Mouse (Mus musculus) cerebellum, adult 18-20 months (tissue): ENCODE results near the gene Gm39115.
"Not testable (repeated sequence)": the region's sequence is repeated elsewhere in the genome, so short reads cannot be mapped to it uniquely, and the experiment has no call there.

Experiments
- DNase-seq, 2 experiments: peaks; one replicate each; pipeline ENCODE4 v3.0.0; 2021

Gene Gm39115

DNA sequence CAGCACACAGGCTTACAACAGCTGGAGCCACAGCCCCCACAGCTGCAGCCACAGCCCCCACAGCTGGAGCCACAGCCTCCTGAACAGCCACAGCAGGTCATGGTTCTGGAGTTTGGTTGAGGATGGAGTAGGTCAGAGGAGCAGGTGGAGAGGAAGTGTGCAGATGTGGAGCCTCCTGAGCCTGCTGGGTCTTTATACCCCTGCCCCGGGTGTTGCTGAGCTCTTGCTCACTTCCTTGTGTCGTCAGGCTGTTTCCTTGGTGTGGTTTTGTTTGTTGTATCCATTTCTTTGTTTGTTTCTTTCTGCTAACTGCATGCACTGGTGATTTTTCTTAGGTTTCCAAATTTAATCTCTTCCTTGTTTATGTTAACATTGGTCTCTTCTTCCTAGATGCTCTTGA lies at the start of gene Gm39115:
Gene Gm39115, minus strand, starts transcription at position 101 of the 400 bp plus-strand sequence.
- not testable (repeated sequence) for DNase-seq

DNA sequence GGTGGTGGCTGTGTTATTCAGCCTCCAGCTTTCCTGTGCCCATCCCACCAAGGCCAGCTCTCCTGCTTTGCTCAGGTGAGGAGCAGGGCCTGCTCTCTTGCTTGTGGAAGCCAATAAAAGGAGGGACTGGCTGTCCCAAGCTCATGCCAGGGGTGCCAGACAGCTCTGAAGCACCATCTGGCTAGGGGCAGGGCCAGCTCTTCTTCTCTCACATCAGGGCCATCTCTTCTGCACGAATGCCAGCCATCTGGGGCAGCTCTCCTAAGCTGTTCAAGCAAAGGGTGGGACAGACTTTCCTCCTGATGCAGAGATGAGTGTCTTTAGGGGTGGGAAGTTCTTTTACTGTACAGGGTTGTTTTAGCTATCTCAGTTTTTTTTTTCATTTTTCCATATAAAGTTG lies 45.2 kb upstream of the Gm39115 start:
- no peak for DNase-seq

DNA sequence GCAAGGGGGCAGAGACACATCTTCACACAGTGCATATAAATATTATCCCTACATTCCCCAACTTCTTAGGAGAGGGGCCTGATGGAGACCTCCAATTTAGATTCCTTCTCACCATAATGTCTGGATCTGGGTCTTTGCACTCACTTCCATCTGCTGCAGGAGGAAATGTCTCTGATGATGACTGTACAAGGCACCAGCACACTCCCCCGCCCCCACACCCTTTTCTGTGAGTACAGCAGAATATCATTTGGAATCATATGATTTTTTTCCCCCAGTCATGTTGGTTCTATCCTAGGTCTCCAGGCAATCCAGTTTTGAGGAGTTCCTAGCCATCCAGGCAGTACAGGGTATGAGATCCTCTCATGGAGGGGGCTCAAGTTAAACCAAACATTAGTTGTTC lies 42.9 kb upstream of the Gm39115 start:
- no peak for DNase-seq

DNA sequence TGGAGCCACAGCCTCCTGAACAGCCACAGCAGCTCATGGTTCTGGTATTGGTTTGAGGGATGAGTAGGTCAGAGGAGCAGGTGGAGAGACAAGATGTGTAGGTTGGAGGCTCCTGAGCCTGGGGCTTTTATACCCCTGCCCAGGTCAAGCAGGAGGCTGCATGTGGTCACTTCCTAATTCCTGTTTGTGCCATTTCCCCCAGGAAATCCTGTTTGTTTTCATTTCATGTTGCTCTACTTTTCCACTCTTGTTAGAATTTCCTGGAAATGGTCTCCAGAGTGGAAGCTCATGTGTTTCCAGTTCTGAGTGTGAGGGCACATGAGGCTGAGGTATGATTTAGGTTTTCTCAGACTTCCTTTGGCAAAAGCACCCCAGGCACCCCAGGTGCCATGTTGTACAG lies 40.1 kb upstream of the Gm39115 start, which contains the start of gene Krtap5-2:
Gene Krtap5-2, minus strand, starts transcription at position 101 of the 400 bp plus-strand sequence.
- DNase-seq: not testable (repeated sequence)

DNA sequence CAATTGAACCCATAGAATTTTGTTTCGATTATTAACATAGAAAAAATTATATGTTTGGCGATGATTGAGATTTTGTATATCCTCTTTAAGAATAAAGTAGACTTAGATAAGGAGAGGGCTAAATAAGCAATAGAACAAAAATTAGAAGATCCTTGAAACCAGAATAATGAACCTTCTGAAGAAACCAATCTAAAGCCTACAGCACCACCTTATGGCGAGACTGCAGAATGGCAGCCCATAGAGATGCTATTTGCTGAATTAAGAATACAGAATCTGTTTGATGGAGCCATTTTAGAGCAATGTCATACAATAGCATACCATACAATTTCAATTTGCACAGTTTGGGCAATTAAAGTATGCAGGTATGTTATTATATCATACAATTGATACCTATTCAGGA lies 34.0 kb upstream of the Gm39115 start:
- no peak for DNase-seq

DNA sequence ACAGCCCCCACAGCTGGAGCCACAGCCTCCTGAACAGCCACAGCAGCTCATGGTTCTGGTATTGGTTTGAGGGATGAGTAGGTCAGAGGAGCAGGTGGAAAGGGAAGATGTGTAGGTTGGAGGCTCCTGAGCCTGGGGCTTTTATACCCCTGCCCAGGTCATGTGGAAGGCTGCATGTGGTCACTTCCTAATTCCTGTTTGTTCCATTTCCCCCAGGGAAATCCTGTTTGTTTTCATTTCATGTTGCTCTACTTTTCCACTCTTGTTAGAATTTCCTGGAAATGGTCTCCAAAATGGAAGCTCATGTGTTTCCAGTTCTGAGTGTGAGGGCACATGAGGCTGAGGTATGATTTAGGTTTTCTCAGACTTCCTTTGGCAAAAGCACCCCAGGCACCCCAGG lies 29.8 kb upstream of the Gm39115 start, which contains the start of gene Gm4553:
Gene Gm4553, minus strand, starts transcription at position 101 of the 400 bp plus-strand sequence.
- not testable (repeated sequence) for DNase-seq

DNA sequence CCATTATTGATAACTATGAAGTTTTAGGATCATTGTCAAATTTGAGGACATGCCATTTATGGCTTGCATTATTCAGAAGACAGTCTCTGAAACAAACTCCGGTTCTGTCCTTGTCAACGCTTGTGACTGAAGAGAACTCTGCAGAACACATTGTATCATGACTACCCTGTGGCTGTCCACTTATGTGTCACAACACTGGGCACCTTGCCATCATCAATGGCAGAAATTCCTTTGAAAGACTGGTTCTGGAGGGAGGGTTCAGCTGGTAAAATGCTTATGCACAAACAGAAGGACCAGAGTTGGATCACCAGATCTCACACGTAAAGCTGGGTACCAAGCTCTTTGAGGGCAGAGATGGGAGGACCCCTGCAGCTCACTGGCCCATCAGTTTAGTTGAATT lies 23.5 kb upstream of the Gm39115 start:
- no peak for DNase-seq

DNA sequence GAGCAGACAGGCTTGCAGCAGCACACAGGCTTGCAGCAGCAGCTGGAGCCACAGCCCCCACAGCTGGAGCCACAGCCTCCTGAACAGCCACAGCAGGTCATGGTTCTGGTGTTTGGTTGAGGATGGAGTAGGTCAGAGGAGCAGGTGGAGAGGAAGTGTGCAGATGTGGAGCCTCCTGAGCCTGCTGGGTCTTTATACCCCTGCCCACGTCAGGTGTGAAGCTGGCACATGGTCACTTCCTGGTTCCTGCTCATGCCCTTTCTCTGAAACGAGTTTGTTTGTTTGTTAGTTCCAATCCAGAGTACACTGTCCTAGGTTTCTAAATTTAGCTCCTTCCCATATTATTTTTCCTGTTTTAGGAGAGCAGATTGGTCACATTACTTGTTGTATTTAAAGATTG lies 21.2 kb upstream of the Gm39115 start, which contains the start of gene Gm29735:
Gene Gm29735, minus strand, starts transcription at position 101 of the 400 bp plus-strand sequence.
- DNase-seq: not testable (repeated sequence)

DNA sequence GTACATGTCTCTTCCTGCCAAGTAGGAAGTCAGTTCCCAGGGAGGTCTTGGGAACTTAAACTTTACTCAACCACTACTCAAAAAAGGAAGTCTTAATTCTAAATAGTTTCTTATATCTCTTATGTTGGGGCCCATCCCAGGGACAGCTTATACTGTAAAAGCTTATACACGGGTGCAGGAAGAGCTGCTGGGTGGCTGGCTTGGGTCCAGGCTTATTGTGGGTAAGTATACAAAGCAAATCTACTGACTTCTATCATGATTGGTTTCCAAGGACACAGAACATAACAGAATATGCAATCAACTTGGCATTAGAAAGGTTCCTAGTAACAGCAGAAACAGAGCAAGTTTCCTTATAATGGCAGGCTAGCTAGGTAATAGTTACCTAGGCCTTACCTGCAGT lies 19.5 kb upstream of the Gm39115 start:
- DNase-seq: no peak

DNA sequence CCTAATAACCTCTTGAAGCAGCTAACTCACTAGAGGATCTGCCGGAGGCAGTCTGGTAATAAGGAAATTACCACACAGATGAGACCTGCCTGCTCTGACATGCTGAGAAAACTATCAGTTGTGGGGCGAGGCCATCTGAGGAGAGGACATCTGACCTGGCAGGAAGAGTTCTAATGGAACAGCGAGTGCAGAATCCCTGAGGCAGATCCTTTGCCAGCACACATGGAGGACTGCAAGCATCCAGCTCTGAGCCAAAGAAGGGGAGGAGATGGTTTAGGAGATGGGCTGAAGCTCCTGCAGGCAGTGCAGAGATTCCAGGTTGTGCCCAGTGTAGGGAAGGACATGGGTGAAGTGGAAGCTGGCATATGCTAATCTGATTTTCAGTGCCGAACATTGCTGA lies 16.4 kb upstream of the Gm39115 start:
- DNase-seq: no peak

DNA sequence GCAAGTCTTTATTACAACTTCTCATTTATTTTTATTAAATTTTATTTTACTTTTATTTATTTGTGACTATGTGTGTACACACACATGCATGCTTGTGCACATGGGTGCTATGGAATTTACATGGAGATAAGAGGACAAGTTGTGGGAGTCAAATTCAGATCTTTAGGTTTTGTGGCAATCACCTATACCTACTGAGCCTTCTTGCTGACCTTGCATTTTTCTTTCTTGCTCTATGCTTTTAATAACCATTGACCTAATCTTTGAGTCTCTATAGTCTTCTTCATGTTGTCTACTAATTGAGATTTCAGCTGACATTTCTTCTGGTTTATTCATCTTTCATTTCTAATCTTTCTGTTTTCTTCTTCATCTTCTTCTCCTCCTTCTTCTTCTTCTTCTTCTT lies 12.8 kb upstream of the Gm39115 start:
- no peak for DNase-seq

DNA sequence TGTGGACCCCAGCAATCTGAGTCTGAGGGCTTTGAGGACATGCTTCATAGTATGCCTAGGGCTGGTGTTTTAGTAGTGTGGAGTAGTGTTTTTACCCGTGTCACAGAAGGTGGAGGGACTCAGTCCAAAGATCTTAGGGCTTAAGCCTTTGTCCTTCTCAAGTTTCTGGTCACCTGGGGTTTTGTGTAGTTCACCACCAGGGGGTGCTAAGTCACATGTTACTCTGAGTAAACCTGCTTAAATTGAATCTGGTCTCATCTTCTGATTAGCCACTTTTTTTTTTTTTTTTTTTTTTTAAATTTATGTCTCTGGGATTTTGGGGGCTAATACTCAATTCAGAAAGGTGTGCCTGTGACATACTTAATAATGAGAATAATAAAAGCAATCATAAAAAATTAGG lies 10.2 kb upstream of the Gm39115 start:
- peak; percentile 39 to 42 for DNase-seq

DNA sequence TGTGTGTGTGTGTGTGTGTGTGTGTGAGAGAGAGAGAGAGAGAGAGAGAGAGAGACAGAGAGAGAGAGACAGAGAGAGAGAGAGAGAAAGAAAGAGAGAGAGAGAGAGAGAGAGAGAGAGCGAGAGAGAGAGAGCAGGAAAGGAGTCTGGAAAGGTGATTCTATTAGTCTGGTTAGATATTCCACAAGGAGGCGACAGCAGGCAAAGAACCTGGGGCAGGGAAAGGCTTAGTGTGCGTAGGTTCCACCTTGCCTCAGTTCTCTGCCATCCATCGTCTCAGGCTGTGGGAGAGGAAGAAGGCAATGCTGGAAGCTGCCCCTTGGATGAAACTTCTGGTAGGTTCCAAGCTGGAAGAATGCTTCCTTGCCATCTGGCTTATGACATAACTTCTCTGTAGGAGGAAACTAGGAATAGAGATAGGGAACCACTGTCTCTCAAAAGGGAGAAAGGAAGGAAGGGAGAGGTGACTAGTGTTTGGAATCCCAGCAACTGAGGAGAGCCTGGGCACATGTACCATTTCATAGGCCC lies 9.6 kb upstream of the Gm39115 start:
- DNase-seq: no peak

DNA sequence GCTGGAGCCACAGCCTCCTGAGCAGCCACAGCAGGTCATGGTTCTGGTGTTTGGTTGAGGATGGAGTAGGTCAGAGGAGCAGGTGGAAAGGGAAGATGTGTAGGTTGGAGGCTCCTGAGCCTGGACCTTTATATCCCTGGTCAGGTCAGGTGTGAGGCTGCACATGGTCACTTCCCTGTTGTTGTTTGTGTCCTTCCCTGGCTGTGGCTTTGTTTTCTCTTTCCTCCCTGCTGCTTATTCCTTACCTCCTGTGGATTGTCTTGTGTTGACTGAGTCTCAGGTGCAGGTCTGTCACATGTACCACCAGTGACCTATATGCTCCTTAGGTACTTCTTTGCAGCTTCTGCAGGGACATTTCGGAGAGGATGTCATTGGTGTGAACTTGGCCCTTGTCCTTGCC lies 8.7 kb upstream of the Gm39115 start, which contains the start of gene Gm45337:
Gene Gm45337, minus strand, starts transcription at position 101 of the 400 bp plus-strand sequence.
- DNase-seq: no peak

DNA sequence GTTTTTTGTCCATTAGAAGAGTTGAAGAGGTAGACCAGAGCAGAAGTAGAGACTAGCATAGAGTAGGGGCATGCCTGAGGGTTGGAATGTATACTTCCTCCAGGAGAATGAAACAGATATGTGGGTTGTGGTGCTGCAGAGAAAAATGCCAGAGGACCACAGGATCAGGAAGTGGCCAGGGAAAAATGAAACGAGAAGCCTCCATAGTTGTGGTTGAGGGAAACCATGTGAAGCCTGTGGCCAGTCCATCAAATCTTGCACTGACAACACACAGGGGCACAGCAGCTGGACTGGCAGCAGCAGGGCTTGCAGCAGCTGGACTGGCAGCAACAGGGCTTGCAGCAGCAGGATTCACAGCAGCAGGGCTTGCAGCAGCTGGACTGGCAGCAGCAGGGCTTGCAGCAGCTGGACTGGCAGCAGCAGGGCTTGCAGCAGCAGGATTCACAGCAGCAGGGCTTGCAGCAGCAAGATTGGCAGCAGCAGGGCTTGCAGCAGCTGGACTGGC lies 7.7 kb upstream of the Gm39115 start:
- not testable (repeated sequence) for DNase-seq

DNA sequence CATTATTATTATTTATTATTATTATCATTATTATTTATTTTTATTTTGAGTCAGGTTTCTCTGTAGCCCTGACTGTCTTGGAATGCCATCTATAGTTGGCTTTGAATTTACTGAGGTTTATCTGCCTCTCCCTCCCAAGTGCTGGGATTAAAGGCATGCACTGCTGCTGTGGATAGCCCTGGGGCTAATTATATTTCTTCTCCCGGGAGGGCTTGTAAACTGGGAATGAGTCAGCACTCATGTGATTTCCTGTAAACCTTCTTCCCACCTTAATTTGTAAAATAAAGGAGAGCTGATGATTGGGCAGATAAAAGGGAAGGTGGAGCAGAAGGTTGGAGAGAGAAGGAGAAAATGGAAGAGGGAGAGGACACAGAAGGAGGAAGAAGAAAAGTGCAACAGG lies 4.9 kb upstream of the Gm39115 start:
- no peak for DNase-seq

DNA sequence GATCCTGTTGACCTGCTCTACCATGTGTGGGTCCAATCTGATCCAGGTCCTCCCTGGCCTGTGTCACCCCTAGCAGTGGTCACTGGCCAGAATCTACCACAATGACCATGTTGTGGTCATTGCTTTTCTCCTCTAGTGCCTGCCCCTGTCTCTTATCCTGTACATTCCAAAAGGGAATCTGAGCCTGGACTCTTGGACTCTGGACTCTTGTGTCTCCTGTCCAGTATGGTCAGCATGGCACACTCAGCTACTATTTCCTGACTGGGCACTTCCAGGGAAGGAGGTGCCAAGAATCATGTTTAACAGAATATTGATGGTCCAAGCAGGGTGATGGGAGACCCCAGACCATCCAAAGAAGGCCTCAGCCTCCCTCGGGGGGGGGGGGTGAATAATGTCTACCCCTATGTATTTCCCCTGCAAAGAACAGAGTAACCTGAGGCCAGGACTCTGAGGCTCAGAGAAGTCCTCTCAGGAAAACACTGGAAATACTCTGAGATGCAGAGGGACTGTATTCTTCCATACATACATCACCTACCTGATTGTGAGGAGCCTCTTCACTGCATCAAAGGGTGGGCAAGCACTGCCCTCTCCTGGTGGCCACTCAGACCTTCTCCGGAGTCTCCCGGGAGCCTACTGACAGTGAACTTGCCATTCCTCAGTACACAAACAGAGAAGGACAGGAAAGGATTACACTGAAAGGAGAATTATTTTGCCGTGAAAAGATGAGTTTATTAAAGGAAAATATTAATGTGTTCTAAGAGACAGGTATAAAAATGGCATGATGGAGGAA lies 1.4 kb downstream of the Gm39115 start:
- DNase-seq: peak; percentile 7 to 8

DNA sequence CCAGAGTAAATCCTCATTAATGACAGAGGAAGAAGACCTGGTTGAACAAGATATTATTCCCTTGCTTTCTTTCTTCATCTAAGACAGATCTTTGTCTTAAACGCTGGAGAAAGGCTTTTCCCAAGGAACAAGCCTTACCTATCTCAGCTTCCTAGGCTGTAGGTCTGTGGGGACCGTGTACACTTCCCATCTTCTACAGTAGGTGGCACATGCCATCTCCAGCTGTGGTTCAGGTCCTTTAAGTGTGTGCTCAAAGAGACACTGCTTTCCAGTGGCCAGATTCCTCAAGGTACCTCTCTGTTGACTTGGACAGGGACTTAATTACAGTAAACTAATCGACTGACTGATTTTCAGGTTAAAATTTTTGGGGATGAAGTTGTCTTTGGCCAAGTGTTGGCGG lies 7.0 kb downstream of the Gm39115 start:
- DNase-seq: no peak

DNA sequence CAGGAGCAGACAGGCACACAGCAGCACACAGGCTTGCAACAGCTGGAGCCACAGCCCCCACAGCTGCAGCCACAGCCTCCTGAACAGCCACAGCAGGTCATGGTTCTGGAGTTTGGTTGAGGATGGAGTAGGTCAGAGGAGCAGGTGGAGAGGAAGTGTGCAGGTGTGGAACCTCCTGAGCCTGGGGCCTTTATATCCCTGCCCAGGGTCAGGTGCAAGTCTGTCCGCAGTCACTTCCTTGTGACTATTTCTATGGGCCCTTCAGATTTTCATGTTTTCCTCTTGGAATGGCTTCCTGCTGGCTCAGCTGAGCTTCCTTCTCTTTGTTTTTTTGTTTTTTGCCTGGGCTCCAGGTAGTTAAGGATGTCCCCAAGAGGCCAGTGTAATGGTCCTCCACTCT lies 15.2 kb downstream of the Gm39115 start, which contains the start of gene Gm45618:
Gene Gm45618, minus strand, starts transcription at position 101 of the 400 bp plus-strand sequence.
- not testable (repeated sequence) for DNase-seq

DNA sequence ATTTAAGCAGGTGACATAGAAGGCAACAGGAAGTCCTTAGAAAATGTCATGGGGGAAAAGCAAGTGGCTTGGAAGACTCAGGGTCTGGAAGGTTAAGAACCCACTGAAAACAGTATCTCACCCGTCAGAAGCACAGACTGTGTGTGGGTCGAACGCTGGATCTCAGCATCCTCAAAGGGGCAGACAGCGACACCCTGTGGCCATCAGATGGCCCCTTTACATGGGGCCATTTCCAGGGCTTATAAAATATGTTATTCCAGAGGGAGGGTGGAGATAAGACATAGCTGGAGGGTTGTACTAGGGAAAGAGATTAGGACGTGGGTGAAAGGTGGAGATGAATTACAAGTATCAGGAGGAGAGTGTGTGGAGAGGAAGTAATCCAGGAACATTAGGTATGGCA lies 16.2 kb downstream of the Gm39115 start:
- peak; percentile 34 to 44 for DNase-seq

DNA sequence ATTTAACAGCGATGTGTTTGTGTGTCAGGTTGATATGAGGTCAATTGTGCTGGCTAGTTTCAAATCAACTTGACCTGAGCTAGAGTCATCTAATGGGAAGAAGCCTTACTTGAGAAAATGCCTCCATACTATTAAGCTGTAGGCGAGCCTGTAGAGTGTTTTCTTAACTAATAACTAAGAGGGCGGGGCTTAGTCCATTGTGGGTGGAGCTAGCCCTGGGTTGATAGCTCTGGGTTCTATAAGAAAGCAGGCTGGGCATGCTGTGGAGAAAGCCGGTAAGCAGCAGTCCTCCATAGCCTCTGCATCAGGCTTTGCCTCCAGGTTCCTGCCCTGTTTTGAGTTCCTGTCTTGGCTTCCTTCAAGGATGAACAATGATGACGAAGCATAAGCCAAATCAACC lies 31.1 kb downstream of the Gm39115 start:
- DNase-seq: no peak

DNA sequence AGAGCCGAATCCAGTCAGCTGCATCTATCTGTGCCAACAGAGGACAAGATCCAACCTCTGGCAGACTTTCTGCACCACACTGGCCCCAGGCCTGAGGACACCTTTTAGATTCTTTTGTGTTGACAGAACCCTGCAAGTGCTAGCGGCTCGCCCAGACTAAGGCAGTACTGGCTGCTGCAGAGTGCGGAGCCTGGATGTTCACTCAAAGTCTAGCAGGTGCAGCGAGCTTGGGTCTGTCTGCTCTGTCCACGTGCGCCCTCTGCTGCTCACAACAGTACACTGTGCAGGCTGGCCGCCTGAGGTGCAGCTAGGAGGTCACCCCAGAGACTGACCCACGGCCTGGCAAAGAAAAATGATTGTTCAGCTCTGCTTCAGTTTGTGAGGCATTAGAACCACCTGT lies 38.1 kb downstream of the Gm39115 start:
- DNase-seq: peak; percentile 90 to 92

DNA sequence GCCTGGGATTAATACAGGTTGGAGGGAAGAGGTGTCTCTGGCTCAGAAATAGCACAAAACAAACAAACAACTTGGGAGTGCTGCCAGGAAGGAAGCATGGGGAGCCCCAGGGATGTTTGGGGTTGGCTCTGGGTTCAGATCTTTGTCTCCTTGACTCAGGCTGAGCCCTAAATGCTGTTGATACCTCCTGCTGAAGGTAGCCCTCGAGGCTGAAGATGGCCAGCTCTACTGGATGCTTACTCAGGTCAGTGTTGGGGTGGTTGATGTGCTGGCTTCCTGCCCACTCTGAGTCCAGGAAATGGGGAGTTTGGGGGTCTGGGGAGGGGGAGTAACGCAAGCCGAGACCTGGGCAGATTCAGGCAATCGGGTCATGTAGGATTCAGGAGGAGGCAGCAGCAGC lies 39.1 kb downstream of the Gm39115 start:
- DNase-seq: peak in 1 of 2 experiments; percentile 24
